Mouse (Mus musculus) cortical plate, adult 2 months (tissue): ENCODE data around the gene Tmem186.

Experiments
- CTCF ChIP-seq: fragments of 200-500 bp; IDR thresholded peaks from 2 replicates; pipeline ENCODE4 v1.5.1; 2011; ENCODE audit warnings: mild to moderate bottlenecking, control low read depth, low read length; ENCODE audit not compliant: insufficient read depth; ENCODE audit errors: extremely low read depth
- POLR2A ChIP-seq: fragments of 200-500 bp; IDR thresholded peaks from 2 replicates; pipeline ENCODE4 v1.6.1; 2011; ENCODE audit warnings: mild to moderate bottlenecking, low read length, control low read depth; ENCODE audit not compliant: insufficient read depth; ENCODE audit errors: extremely low read depth

GRCm38 (mm10) chr16:8670041-8671035, 32.8 kb upstream of the Tmem186 start:
- no peak for TF ChIP-seq CTCF
- TF ChIP-seq POLR2A: no peak
